Mouse (Mus musculus) embryonic fibroblast, embryonic 13.5 days (primary cell): ENCODE results near the gene Lyrm7.

Experiments used
- CTCF ChIP-seq: IDR thresholded peaks from 2 replicates; pipeline ENCODE4 v1.5.1; 2011; ENCODE audit warnings: mild to moderate bottlenecking, control low read depth, low read length, moderate library complexity, borderline replicate concordance; ENCODE audit not compliant: insufficient read depth
- POLR2A ChIP-seq: IDR thresholded peaks from 2 replicates; pipeline ENCODE4 v1.6.1; 2011; ENCODE audit warnings: low read depth, mild to moderate bottlenecking, control low read depth, low read length, moderate library complexity

GRCm38 (mm10) chr11:54862621-54863520 is 2.2 kb upstream of the Lyrm7 start:
- TF ChIP-seq POLR2A (no peak), CTCF (peak; percentile 44; the same call in 1 of the 2 replicates)
